Mouse (Mus musculus): Measurements from ENCODE around the gene Msh4.
"Not testable (repeated sequence)": the region's sequence is repeated elsewhere in the genome, so short reads cannot be mapped to it uniquely, and the experiment has no call there.

The Msh4 gene

GRCm38 (mm10) chr3:153846109-153846508 is 59.8 kb downstream of the Msh4 start:
- H3K27me3 ChIP-seq (ENCODE audit: control insufficient read depth, insufficient read depth, low read length, poor library complexity, severe bottlenecking): no peaks in the 10 kb centered on the region
- H3K36me3 ChIP-seq (ENCODE audit: control insufficient read depth, insufficient read depth, low read length, poor library complexity, severe bottlenecking): no peaks in the 10 kb centered on the region
- DNase-seq (ENCODE audit: low read depth, low spot score): no peak

- no peaks in the 10 kb centered on the region for H3K27me3 ChIP-seq (ENCODE audit: control insufficient read depth, insufficient read depth, low read length, poor library complexity, severe bottlenecking)
- H3K36me3 ChIP-seq (ENCODE audit: control insufficient read depth, insufficient read depth, low read length, poor library complexity, severe bottlenecking): no peaks in the 10 kb centered on the region
- DNase-seq (ENCODE audit: low read depth, low spot score): no peak
Observed at GRCm38 (mm10) chr3:153845500-153845899, 60.4 kb downstream of the Msh4 start.

- no peak for DNase-seq (ENCODE audit: low read depth, low spot score)
- no peaks in the 10 kb centered on the region for H3K27me3 ChIP-seq (ENCODE audit: control insufficient read depth, insufficient read depth, low read length, poor library complexity, severe bottlenecking)
- H3K36me3 ChIP-seq (ENCODE audit: control insufficient read depth, insufficient read depth, low read length, poor library complexity, severe bottlenecking): no peaks in the 10 kb centered on the region
Observed at GRCm38 (mm10) chr3:153844757-153845156, 61.2 kb downstream of the Msh4 start.

GRCm38 (mm10) chr3:153844030-153844429 is 61.9 kb downstream of the Msh4 start, which contains the start of gene Asb17:
TSS of gene Asb17 (plus strand) at chr3:153844209.
- DNase-seq (ENCODE audit: low read depth, low spot score): no peak

GRCm38 (mm10) chr3:153837593-153837992 is 68.3 kb downstream of the Msh4 start:
- Histone ChIP-seq H3K27me3 (ENCODE audit: control insufficient read depth, insufficient read depth, low read length, poor library complexity, severe bottlenecking) (no peaks in the 10 kb centered on the region), H3K36me3 (ENCODE audit: control insufficient read depth, insufficient read depth, low read length, poor library complexity, severe bottlenecking) (no peaks in the 10 kb centered on the region)
- no peak for DNase-seq (ENCODE audit: low read depth, low spot score)

More at GRCm38 (mm10) chr3:153844030-153844429, 61.9 kb downstream of the Msh4 start, which contains the start of gene Asb17:
- no peaks in the 10 kb centered on the region for H3K27me3 ChIP-seq (ENCODE audit: control insufficient read depth, insufficient read depth, low read length, poor library complexity, severe bottlenecking)
- H3K36me3 ChIP-seq (ENCODE audit: control insufficient read depth, insufficient read depth, low read length, poor library complexity, severe bottlenecking): no peaks in the 10 kb centered on the region

- no peaks in the 10 kb centered on the region for H3K36me3 ChIP-seq (ENCODE audit: control insufficient read depth, insufficient read depth, low read length, poor library complexity, severe bottlenecking)
- DNase-seq (ENCODE audit: low read depth, low spot score): no peak
- no peaks in the 10 kb centered on the region for H3K27me3 ChIP-seq (ENCODE audit: control insufficient read depth, insufficient read depth, low read length, poor library complexity, severe bottlenecking)
Observed at GRCm38 (mm10) chr3:153836316-153836715, 69.6 kb downstream of the Msh4 start.

- DNase-seq (ENCODE audit: low read depth, low spot score): peak; percentile 69
- Histone ChIP-seq H3K36me3 (ENCODE audit: control insufficient read depth, insufficient read depth, low read length, poor library complexity, severe bottlenecking) (no peaks in the 10 kb centered on the region), H3K27me3 (ENCODE audit: control insufficient read depth, insufficient read depth, low read length, poor library complexity, severe bottlenecking) (no peaks in the 10 kb centered on the region)
Observed at GRCm38 (mm10) chr3:153835455-153836086, 70.4 kb downstream of the Msh4 start.

- no peaks in the 10 kb centered on the region for H3K27me3 ChIP-seq (ENCODE audit: control insufficient read depth, insufficient read depth, low read length, poor library complexity, severe bottlenecking)
- H3K36me3 ChIP-seq (ENCODE audit: control insufficient read depth, insufficient read depth, low read length, poor library complexity, severe bottlenecking): no peaks in the 10 kb centered on the region
- DNase-seq (ENCODE audit: low read depth, low spot score): no peak
Observed at GRCm38 (mm10) chr3:153834071-153834470, 71.9 kb downstream of the Msh4 start.

GRCm38 (mm10) chr3:153832654-153832945 is 73.3 kb downstream of the Msh4 start:
- DNase-seq (ENCODE audit: low read depth, low spot score): no peak
- Histone ChIP-seq H3K36me3 (ENCODE audit: control insufficient read depth, insufficient read depth, low read length, poor library complexity, severe bottlenecking) (no peaks in the 10 kb centered on the region), H3K27me3 (ENCODE audit: control insufficient read depth, insufficient read depth, low read length, poor library complexity, severe bottlenecking) (no peaks in the 10 kb centered on the region)

GRCm38 (mm10) chr3:153831873-153832653 is 73.9 kb downstream of the Msh4 start:
- Histone ChIP-seq H3K27me3 (ENCODE audit: control insufficient read depth, insufficient read depth, low read length, poor library complexity, severe bottlenecking) (no peaks in the 10 kb centered on the region), H3K36me3 (ENCODE audit: control insufficient read depth, insufficient read depth, low read length, poor library complexity, severe bottlenecking) (no peaks in the 10 kb centered on the region)
- DNase-seq (ENCODE audit: low read depth, low spot score): no peak

- Histone ChIP-seq H3K36me3 (ENCODE audit: control insufficient read depth, insufficient read depth, low read length, poor library complexity, severe bottlenecking) (no peaks in the 10 kb centered on the region), H3K27me3 (ENCODE audit: control insufficient read depth, insufficient read depth, low read length, poor library complexity, severe bottlenecking) (no peaks in the 10 kb centered on the region)
- DNase-seq (ENCODE audit: low read depth, low spot score): peak; percentile 21
Observed at GRCm38 (mm10) chr3:153831014-153831872, 74.7 kb downstream of the Msh4 start.

GRCm38 (mm10) chr3:153829788-153830187 is 76.2 kb downstream of the Msh4 start:
- not testable (repeated sequence) for DNase-seq (ENCODE audit: low read depth, low spot score); H3K36me3 ChIP-seq (ENCODE audit: control insufficient read depth, insufficient read depth, low read length, poor library complexity, severe bottlenecking); H3K27me3 ChIP-seq (ENCODE audit: control insufficient read depth, insufficient read depth, low read length, poor library complexity, severe bottlenecking)

- no peak for DNase-seq (ENCODE audit: low read depth, low spot score)
- no peaks in the 10 kb centered on the region for H3K27me3 ChIP-seq (ENCODE audit: control insufficient read depth, insufficient read depth, low read length, poor library complexity, severe bottlenecking)
- H3K36me3 ChIP-seq (ENCODE audit: control insufficient read depth, insufficient read depth, low read length, poor library complexity, severe bottlenecking): no peaks in the 10 kb centered on the region
Observed at GRCm38 (mm10) chr3:153826616-153827015, 79.3 kb downstream of the Msh4 start.

- no peak for DNase-seq (ENCODE audit: low read depth, low spot score)
- no peaks in the 10 kb centered on the region for H3K36me3 ChIP-seq (ENCODE audit: control insufficient read depth, insufficient read depth, low read length, poor library complexity, severe bottlenecking)
- H3K27me3 ChIP-seq (ENCODE audit: control insufficient read depth, insufficient read depth, low read length, poor library complexity, severe bottlenecking): no peaks in the 10 kb centered on the region
Observed at GRCm38 (mm10) chr3:153825197-153825596, 80.7 kb downstream of the Msh4 start.
